8 mouse cellular contexts compared by ENCODE assay signal in genomic region chrX:141723936-141724335, GRCm38 (mm10). TPM values are rescaled to one million over a fixed set of nuclear protein-coding genes. Genes with fewer than 3 reads are reported as not detected.
A peak's percentile ranks its signal among the peaks of the same experiment; 100 is the strongest.
DNase-seq lines count a peak whose midpoint lies in the region; ATAC-seq and TF ChIP-seq lines count a peak whose summit lies in the region.
"Had no signal": no experiment of that assay in that cellular context is flagged by ENCODE, and none has a peak within 500 bp of the region (broad histone marks: within the 10 kb centered on the region; RNA-seq: fewer than 3 reads in every experiment).

No protein-coding gene starts in this region.

- no peaks in the 10 kb centered on the region for H3K4me1 ChIP-seq in ES-Bruce4 (ENCODE audit: control insufficient read depth, insufficient read depth, low read length)
- H3K4me1 ChIP-seq in hindbrain, embryonic 13.5 days (replicated peaks), result peaks cover 21% of the 10 kb centered on the region
- no peaks in the 10 kb centered on the region for H3K4me1 ChIP-seq in liver, postnatal 0 days (ENCODE audit: insufficient read depth)
- H3K4me1 ChIP-seq: liver, embryonic 15.5 days had no signal

- no peak overlapping the region for H3K27ac ChIP-seq in ES-Bruce4 (ENCODE audit: insufficient read depth, low read length)
- H3K27ac ChIP-seq in hindbrain, embryonic 13.5 days, result no peak overlapping the region
- H3K27ac ChIP-seq in liver, postnatal 0 days (ENCODE audit: low read depth), result no peak overlapping the region
- H3K27ac ChIP-seq: liver, embryonic 15.5 days had no signal

- peak overlapping the region; percentile 64 for H3K4me2 ChIP-seq in hindbrain, embryonic 13.5 days
- no peak overlapping the region for H3K4me2 ChIP-seq in liver, postnatal 0 days (ENCODE audit: low read depth, low read length)

- peak overlapping the region; percentile 49 for H3K4me3 ChIP-seq in ES-Bruce4 (ENCODE audit: low read depth, low read length)
- peak overlapping the region; percentile 47 for H3K4me3 ChIP-seq in hindbrain, embryonic 13.5 days
- H3K4me3 ChIP-seq in liver, postnatal 0 days (ENCODE audit: low read depth, low read length), result no peak overlapping the region
- H3K4me3 ChIP-seq: liver, embryonic 15.5 days had no signal

- H3K36me3 ChIP-seq in ES-Bruce4 (ENCODE audit: control insufficient read depth, insufficient read depth, low read length, poor library complexity, severe bottlenecking), result no peaks in the 10 kb centered on the region
- no peaks in the 10 kb centered on the region for H3K36me3 ChIP-seq in hindbrain, embryonic 13.5 days
- H3K36me3 ChIP-seq in liver, postnatal 0 days (replicated peaks; ENCODE audit: insufficient read depth, low read length), result no peaks in the 10 kb centered on the region
- H3K36me3 ChIP-seq: liver, embryonic 15.5 days had no signal

- H3K9ac ChIP-seq in ES-Bruce4 (ENCODE audit: low read depth, poor library complexity, severe bottlenecking), result no peak overlapping the region
- H3K9ac ChIP-seq in hindbrain, embryonic 13.5 days, result 0 out of 2 replicates have a peak overlapping the region, but pooled peaks have one; percentile 49
- H3K9ac ChIP-seq in liver, postnatal 0 days (replicated peaks), result no peak overlapping the region
- H3K9ac ChIP-seq: liver, embryonic 15.5 days had no signal

- TF ChIP-seq POLR2A in ES-Bruce4 (IDR thresholded peaks at IDR 0.05; ENCODE audit: insufficient read depth, low read length), result no peak

- DNase-seq in ZHBTc4 (ENCODE audit: low read depth, low spot score) (peak; percentile 50), MN1 (ENCODE audit: low spot score) (no peak)
- DNase-seq in liver, postnatal 0 days, result peak; percentile 10
- DNase-seq in right cerebral cortex, postnatal 14 days, result no peak
- DNase-seq in gastrocnemius, postnatal 4 days (ENCODE audit: low spot score in 2 of 2), result no peak

- ATAC-seq in hindbrain, embryonic 13.5 days (ENCODE audit: low FRiP score), result 0 out of 2 replicates have a peak, but pooled peaks have one; percentile 30
- no peak for ATAC-seq in liver, postnatal 0 days

- WGBS in hindbrain, embryonic 13.5 days, result 24% methylated on average over 16 of the region's 16 CpGs
- WGBS in liver, postnatal 0 days (ENCODE audit: insufficient replicate concordance), result 26% methylated on average over 16 of the region's 16 CpGs

- no peak for TF ChIP-seq EP300 in ES-Bruce4 (IDR thresholded peaks at IDR 0.05; ENCODE audit: insufficient read depth, low read depth, low read length)
- no peak for TF ChIP-seq EP300 in liver, postnatal 0 days (IDR thresholded peaks at IDR 0.05; ENCODE audit: low read depth)

- peaks cover 11% of the 10 kb centered on the region for H3K27me3 ChIP-seq in ES-Bruce4 (ENCODE audit: control insufficient read depth, insufficient read depth, low read length, poor library complexity, severe bottlenecking)
- H3K27me3 ChIP-seq in hindbrain, embryonic 13.5 days, result peaks cover 82% of the 10 kb centered on the region
- H3K27me3 ChIP-seq in liver, postnatal 0 days (ENCODE audit: insufficient read depth, low read length), result peaks cover 70% of the 10 kb centered on the region

- no peak for TF ChIP-seq CTCF in ES-Bruce4 (IDR thresholded peaks at IDR 0.05; ENCODE audit: low read depth, low read length)
- 0 out of 2 replicates have a peak, but pooled peaks have one; percentile 10 for TF ChIP-seq CTCF in liver, postnatal 0 days (IDR thresholded peaks at IDR 0.05; ENCODE audit: low read depth)

- H3K9me3 ChIP-seq in ES-Bruce4 (replicated peaks; ENCODE audit: control insufficient read depth, insufficient read depth, low read length, poor library complexity, severe bottlenecking), result no peaks in the 10 kb centered on the region
- no peaks in the 10 kb centered on the region for H3K9me3 ChIP-seq in hindbrain, embryonic 13.5 days
- no peaks in the 10 kb centered on the region for H3K9me3 ChIP-seq in liver, postnatal 0 days (ENCODE audit: low read length)
- H3K9me3 ChIP-seq: liver, embryonic 15.5 days had no signal

RNA-seq across cellular contexts. Expression of gene Irs4, which starts 1.1 kb away (rescaled TPM):
- polyA plus RNA-seq in ES-Bruce4 (2011; ENCODE audit: insufficient read depth, insufficient read length, low read depth, missing spikeins), result 0.87 and 1.6 TPM in 2 replicates
- polyA plus RNA-seq in hindbrain, embryonic 13.5 days (2015; fragmentation: Nextera tagmentation; extraction: Ambion mirVana), result 0.71 and 1.3 TPM in 2 replicates
- not detected in 2 replicates for polyA plus RNA-seq in liver, postnatal 0 days (2015; fragmentation: Nextera tagmentation; extraction: Ambion mirVana)
- under 1 TPM in 1 of 2 experiments, not detected in 1; 0.05 TPM for total RNA-seq in gastrocnemius, postnatal 4 days (2021)
- polyA plus RNA-seq: liver, embryonic 15.5 days had no signal

Comparison
In these comparisons a context has a peak if more than half of its experiments do, and no peak if none do; other contexts are left out.
1. DNase-seq: peak in ZHBTc4 (single experiment) and liver, postnatal 0 days (single experiment); none in right cerebral cortex, postnatal 14 days (single experiment), gastrocnemius, postnatal 4 days (0 of 2) and MN1 (single experiment).